ENCODE assay signal across 13 mouse cellular contexts in genomic region chr6:106177546-106177945, GRCm38 (mm10).
DNase-seq lines count a peak whose midpoint lies in the region; TF ChIP-seq lines count a peak whose summit lies in the region.
"Had no signal": no experiment of that assay in that cellular context is flagged by ENCODE, and none has a peak within 500 bp of the region (broad histone marks: within the 10 kb centered on the region; RNA-seq: fewer than 3 reads in every experiment).

No protein-coding gene starts in this region.

- no peak overlapping the region for H3K27ac ChIP-seq in left cerebral cortex, adult 2 months
- H3K27ac ChIP-seq in cerebellum, adult 2 months (ENCODE audit: insufficient read depth, low read length) = no peak overlapping the region
- no peak overlapping the region; the same call in 1 of the 2 replicates for H3K27ac ChIP-seq in layer of hippocampus, adult 2 months
- H3K27ac ChIP-seq: limb, embryonic 15.5 days; neural tube, embryonic 13.5 days had no signal

- 65% methylated on average over 5 of the region's 5 CpGs for WGBS in cerebellum, adult 2 months

- no peaks in the 10 kb centered on the region for H3K4me1 ChIP-seq in cerebellum, adult 2 months (ENCODE audit: control insufficient read depth, insufficient read depth, low read length)
- H3K4me1 ChIP-seq: limb, embryonic 15.5 days; neural tube, embryonic 13.5 days had no signal

- no peak for TF ChIP-seq CTCF in left cerebral cortex, adult 2 months (IDR thresholded peaks at IDR 0.05)
- no peak for TF ChIP-seq CTCF in cerebellum, adult 2 months (IDR thresholded peaks at IDR 0.05; ENCODE audit: borderline replicate concordance, insufficient read depth, low read depth, low read length)
- TF ChIP-seq CTCF in layer of hippocampus, adult 2 months (conservative IDR thresholded peaks at IDR 0.05) = no peak

- H3K27me3 ChIP-seq in cerebellum, adult 2 months (ENCODE audit: control insufficient read depth, insufficient read depth, low read length) = no peaks in the 10 kb centered on the region
- H3K27me3 ChIP-seq: limb, embryonic 15.5 days; neural tube, embryonic 13.5 days had no signal

- H3K4me3 ChIP-seq in left cerebral cortex, adult 2 months = no peak overlapping the region
- H3K4me3 ChIP-seq in cerebellum, adult 2 months (replicated peaks; ENCODE audit: insufficient read depth, low read depth, low read length) = no peak overlapping the region
- no peak overlapping the region for H3K4me3 ChIP-seq in layer of hippocampus, adult 2 months
- H3K4me3 ChIP-seq: limb, embryonic 15.5 days; neural tube, embryonic 13.5 days had no signal

- peak; percentile 38 to 41 for DNase-seq in left cerebral cortex, adult 18-20 months (ENCODE audit: low spot score in 2 of 2)
- no peak for DNase-seq in left cerebral cortex, adult 2 months (ENCODE audit: extremely low spot score in 1 of 2, low spot score in 2 of 2)
- peak; percentile 67 to 77 for DNase-seq in cerebellum, adult 2 months
- DNase-seq in layer of hippocampus, adult 2 months (ENCODE audit: low spot score in 2 of 2) = peak; percentile 36 to 46
- DNase-seq in right cerebral cortex, postnatal 14 days = peak; percentile 34
- no peak for DNase-seq in gastrocnemius, postnatal 36 days
- no peak for DNase-seq in heart, adult 11 months
- no peak for DNase-seq in adrenal gland, postnatal 4 days (ENCODE audit: low spot score in 2 of 2)
- DNase-seq: adrenal gland, postnatal 36 days; kidney, adult 9 months; lung, embryonic 14.5 days had no signal

- no peak for TF ChIP-seq POLR2A in cerebellum, adult 2 months (IDR thresholded peaks at IDR 0.05; ENCODE audit: borderline replicate concordance, insufficient read depth, low read length)

- intact Hi-C loops in left cerebral cortex, adult 2 months (cut with DNase I) = no loop called here
- intact Hi-C loops in gastrocnemius, postnatal 36 days (cut with DNase I) = no loop called here

Comparison
In these comparisons a context has a peak if more than half of its experiments do, and no peak if none do; other contexts are left out.
1. DNase-seq: peak in left cerebral cortex, adult 18-20 months (2 of 2), cerebellum, adult 2 months (2 of 2), layer of hippocampus, adult 2 months (2 of 2) and right cerebral cortex, postnatal 14 days (single experiment); none in left cerebral cortex, adult 2 months (0 of 2), gastrocnemius, postnatal 36 days (0 of 2), heart, adult 11 months (single experiment) and adrenal gland, postnatal 4 days (0 of 2).